Mouse (Mus musculus): ENCODE data around the gene Zfp3. TPM values are rescaled to one million over a fixed set of nuclear protein-coding genes. Genes with fewer than 3 reads are reported as not detected.

Gene Zfp3
- 10 to 100 TPM; 10.6 to 11.2 TPM for total RNA-seq (2021)

DNA sequence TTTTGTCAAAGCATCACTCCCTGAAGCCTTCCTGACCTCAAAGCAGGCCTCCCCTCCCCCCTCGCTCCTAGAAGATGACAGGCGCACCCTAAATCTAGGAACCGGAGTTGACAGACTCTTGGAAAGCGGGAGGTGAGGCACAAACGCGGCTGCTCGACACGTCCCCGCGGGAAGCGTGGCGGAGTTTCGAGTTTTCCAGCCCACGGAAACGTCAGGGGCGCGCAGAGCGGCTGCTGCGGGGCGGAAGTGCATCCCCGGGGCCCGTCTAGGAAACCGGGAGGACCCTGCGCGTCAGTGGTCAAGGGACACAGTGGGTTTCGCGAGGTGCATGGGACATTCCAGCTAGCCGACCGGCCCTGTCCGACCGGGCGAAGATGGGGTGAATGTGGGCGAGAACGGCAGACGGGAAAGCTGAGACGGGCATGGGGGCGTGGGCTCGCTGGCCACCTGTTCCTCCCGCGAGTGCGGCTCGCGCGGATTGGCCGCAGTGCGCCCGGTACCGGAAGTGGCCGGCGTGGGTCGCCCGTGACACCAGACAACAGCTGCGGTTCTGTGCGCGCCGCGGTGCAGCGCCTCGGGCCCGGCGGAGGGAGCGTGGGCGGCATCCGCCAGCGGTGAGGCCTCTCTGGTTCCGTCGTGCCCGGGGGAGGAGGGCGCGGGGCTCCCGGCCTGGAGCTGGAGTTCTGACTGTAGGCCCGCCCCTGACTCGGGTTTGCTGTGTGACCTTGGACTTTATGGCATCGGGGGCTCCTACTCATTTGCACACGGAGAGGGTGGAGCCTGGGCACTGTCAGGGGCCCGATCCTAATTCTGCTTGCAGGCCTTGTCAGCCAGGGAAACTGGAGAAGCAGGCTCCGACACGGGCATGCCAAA lies at the start of gene Zfp3:
Gene Zfp3 (plus strand): TSS at position 274 of the 873 bp plus-strand sequence.
- peak; percentile 86 to 87 for DNase-seq
- intact Hi-C loops (cut with DNase I) = no loop called here

- no peak for DNase-seq
- intact Hi-C loops (cut with DNase I) = no loop called here
Observed at GRCm38 (mm10) chr11:70715832-70716231, 48.2 kb upstream of the Zfp3 start.

GRCm38 (mm10) chr11:70718481-70718880 lies 45.5 kb upstream of the Zfp3 start:
- no peak for DNase-seq
- intact Hi-C loops (cut with DNase I) = no loop called here

DNA sequence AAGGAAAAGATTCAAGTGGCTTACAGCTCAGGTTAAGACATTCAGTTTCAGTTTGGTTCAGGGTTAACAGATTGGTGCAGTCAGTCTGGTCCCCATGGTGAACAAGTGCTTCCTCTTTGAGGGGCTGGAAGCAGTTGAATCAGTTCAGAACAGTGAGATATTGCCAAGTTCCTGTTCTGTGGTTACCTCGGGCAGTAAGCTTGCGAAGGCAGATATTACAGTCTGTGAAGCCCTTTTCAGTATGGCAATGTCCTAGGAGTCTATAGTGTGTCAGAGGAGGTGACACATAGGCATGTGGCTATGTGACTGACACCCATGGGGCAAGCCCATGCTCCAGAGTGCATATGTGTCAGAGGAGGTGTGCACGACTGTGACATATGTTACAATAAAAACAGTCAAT lies 43.4 kb upstream of the Zfp3 start:
- DNase-seq = no peak
- intact Hi-C loops (cut with DNase I) = no loop called here

GRCm38 (mm10) chr11:70721072-70721471 lies 42.9 kb upstream of the Zfp3 start:
- intact Hi-C loops (cut with DNase I) = no loop called here
- peak; percentile 40 to 43 for DNase-seq

- DNase-seq = no peak
- intact Hi-C loops (cut with DNase I) = no loop called here
Observed at GRCm38 (mm10) chr11:70724706-70725105, 39.3 kb upstream of the Zfp3 start.

DNA sequence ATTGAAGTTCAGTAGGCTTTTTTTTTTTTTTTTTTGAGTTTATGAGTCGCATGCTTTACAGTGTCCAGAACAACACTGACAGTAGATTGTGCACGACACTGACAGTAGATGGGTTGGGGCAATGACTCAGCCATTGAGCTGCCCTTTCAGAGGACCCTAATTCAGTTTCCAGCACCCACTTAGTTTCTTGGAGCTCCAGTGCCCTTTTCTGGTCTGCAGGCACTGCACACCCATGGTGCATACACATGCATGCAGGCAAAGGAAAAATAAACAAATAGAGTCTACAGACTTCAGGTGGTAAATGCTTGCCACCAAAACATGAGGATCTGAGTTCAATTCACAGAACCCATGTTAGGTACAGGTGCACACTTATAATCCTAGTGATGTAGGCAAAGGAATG lies 37.4 kb upstream of the Zfp3 start:
- intact Hi-C loops (cut with DNase I) = no loop called here
- no peak for DNase-seq

- intact Hi-C loops (cut with DNase I) = no loop called here
- no peak for DNase-seq
Observed at GRCm38 (mm10) chr11:70727385-70727784, 36.6 kb upstream of the Zfp3 start.

DNA sequence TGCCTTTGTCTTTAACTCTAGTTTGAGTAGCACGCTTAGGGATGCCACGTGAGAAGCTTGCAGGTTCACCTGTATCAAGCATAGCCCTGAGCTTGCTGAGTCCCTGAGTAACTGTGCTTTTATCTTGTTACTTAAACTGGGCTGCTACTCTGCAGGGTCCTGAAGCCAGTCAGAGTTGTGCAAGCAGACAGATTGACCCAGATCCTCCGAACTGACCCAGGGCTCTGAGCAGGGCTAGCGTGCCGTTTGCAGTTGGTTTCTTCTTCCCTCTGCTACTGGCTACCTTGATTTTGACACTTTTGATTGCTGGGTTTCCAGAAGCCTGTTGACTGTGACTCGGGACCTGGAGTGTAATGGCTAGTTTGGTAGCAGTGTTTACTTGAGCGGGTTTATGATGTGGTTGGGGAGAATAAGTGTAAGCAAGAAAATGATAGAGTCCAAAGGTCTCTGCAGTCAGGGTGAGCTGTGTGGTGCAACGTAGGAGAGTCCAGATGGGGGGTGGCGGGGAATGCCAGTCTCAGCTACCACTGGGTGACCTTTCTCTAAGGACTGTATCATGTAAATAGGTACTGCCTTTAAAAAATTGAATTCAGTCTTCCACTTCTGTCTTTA lies 33.5 kb upstream of the Zfp3 start:
- no peak for DNase-seq
- intact Hi-C loops (cut with DNase I) = no loop called here

DNA sequence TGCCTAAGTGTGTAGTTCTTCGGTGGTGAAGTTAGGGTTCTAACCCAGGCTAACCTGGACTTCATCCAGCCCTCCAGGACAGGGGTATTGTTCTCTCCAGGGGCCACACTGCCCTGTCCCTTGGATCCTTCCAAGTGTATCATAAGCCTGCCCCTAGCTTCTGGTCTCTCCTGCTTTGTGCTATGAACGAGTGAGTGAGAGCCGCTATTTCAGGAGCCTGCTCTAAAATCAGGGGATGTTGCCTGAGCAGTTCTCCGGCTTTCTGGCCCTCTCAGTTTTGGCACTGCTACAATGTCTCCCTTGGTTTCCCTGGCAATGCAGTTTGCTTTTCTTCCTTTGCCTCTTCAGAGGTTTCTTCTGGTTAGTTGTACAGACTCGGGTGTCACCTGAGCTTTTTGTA lies 32.8 kb upstream of the Zfp3 start:
- DNase-seq = no peak
- intact Hi-C loops (cut with DNase I) = no loop called here

DNA sequence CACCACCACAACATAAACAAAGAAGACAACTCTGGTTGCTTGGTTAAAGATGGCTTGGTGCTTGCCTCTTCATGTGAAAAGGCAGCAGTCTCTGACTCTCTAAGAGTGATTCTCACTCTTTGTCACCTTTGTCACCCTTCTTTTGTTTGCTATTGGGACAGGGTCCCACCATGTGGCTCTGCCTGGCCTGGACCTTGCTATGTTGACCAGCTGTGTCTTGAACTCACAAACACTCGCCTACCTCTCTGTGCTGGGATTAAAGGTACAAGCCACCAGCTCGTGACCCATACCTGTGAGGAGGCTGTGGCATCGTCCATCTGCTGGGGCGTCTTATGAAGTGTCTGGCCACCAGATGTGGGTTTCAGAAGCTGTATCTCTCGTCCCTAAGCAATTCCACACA lies 30.8 kb upstream of the Zfp3 start:
- no peak for DNase-seq
- intact Hi-C loops (cut with DNase I) = no loop called here

DNA sequence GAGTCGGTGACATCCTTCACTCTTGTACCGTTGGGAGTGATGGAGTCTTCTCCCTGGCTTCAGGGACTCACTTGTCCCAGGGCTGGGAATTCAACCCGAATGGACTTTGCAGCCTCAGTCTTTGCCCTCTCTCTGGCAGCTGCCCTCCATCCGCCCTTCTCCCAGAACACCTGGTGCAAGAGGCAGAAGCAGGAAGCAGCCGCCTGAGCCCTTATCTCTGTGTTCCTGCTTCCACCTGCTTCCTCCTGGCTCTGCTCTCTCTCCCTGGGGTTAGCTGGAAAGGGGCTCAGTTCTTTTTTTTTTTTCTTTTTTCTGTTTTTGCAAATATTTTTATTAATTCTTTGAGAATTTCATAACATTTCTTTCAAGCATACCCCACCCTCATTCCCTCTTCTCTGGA lies 26.3 kb upstream of the Zfp3 start:
- intact Hi-C loops (cut with DNase I) = no loop called here
- no peak for DNase-seq

DNA sequence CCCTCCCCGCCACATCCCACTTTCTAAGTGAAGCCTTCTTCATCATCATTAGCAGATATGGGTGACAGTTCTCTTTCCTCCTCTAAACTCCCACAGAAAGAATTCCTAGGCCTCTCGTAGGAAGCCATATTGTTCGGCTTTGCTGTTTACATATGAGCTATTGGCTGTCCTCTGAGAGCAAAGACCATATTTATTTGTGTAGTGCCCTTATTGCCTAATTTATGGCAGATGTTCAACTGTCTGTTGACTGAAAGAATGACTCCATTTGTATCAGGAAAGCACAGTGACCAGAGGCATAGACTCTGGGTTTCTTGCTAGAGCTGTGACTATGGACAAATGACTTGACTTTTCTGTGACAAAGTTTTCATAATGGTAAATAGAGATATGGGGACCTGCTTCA lies 22.4 kb upstream of the Zfp3 start:
- DNase-seq = no peak
- intact Hi-C loops (cut with DNase I) = no loop called here

DNA sequence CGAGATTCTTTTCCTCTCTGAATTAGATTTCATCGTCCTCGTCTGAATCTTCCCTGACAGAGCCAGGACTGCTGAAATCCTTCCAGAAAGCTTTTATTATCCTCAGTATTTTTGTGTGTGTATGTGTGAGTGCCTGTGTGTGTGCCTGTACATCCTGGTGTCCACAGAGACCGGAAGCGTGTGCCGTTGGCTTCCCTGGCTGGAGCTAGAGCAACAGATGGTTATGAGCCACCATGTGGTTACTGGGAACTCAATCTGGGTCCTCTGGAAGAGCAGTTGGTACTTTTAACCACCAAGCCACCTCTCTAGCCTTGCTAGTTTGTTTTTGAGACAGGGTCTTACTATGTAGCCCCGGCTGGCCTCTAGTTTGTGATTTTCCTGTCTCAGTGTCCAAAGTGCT lies 21.9 kb upstream of the Zfp3 start:
- intact Hi-C loops (cut with DNase I) = no loop called here
- DNase-seq = no peak

- no peak for DNase-seq
- intact Hi-C loops (cut with DNase I) = no loop called here
Observed at GRCm38 (mm10) chr11:70742581-70743459, 21.2 kb upstream of the Zfp3 start.

DNA sequence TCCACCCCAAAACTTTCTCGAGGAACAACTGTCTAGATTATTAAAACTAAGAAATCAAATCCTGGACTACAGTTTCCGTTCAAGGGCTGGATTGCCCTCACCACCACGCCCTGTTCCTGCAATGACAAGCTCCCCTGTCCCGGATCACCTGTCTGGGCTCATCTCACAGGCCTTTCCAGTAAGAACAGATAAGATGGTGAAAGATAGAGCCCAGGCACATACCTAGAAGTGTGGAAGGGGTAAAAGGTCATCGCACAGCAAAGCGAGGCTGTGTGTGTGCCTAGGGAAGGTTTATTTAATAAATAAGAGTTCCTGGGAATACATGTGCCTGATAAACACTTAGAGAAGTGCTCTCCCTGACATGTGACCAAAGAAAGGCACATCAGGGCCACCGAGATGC lies 18.4 kb upstream of the Zfp3 start:
- intact Hi-C loops (cut with DNase I) = no loop called here
- no peak for DNase-seq

GRCm38 (mm10) chr11:70747876-70748545 lies 16.0 kb upstream of the Zfp3 start:
- intact Hi-C loops (cut with DNase I) = no loop called here

DNA sequence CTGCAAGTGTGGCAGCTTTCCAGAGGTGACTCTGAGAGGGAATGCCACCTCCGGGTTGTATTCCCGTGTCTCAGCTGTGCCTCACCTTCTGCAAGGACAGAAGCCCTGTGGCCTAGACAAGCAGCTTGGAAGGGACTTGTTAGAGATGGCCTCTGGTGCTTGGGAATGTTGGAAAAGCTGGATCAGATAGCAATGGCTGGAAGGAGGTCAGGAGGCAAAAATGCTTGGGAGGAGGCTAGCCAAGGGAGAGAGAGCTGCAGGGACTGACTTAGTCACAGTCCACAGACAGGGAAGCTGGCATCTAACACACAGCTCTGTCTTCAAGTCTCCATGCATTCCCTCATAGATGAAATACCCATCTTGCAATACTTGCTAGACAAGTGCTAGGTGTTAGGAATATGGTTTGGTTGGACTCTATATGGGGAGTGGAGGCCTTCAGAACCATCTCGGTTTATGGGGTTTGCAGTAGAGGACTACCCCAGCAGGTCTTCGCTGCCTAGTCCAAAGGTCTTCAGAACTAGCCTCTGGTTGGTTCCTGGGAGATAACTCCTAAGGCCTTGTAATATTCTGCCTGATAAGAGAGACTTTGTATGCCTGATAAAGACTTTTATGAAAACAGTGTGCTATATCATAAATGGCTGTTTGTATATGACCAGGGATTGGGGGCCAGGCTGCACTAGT lies 11.5 kb upstream of the Zfp3 start:
- intact Hi-C loops (cut with DNase I) = no loop called here
- DNase-seq = no peak

More at GRCm38 (mm10) chr11:70747876-70748545, 16.0 kb upstream of the Zfp3 start:
- no peak for DNase-seq

DNA sequence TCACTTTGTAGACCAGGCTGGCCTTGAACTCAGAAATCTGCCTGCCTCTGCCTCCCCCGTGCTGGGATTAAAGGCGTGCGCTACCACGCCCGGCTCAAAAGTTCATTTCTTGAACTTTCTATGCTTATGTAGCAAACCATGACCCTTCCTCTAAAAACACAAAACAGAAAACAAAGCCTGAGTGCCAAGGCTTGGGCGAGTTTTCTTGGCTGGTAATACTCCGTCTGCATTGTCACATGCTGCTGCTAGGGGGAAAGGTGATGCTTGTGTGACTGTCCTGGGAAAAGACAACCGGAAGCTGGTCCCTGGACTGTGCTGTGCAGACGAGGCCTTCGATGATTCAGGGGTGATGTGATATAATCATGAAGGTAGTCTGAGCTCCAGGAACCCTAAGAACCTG lies 10.9 kb upstream of the Zfp3 start:
- intact Hi-C loops (cut with DNase I) = no loop called here
- no peak for DNase-seq

DNA sequence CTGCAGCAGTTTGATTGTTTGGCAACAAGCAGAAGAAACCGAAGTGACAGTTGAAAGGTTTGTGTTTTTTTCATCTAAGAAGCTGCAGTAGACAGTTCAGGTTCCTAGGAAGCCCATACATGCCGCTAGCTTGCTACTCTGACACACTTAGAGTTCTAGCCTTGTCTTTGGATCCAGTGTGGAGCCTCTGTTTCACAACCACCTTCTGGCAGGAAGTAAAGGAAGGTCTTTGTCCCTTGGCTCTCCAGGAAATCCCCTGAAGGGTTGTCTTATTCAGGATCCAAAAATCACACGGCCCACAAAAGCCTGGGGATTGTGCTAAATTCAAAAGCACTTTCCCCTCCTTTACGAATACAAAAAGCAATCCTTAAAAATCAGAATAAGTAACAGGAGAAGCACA lies 9.5 kb upstream of the Zfp3 start:
- no peak for DNase-seq

More for the DNA sequence above, 9.5 kb upstream of the Zfp3 start:
- intact Hi-C loops (cut with DNase I) = loop anchor here (2.0 kb wide), 2 partner anchors 72 to 238 kb away; no protein-coding TSS in a partner anchor
